Mouse (Mus musculus) Patski (cell line): ENCODE measurements around the gene Zfp867. TPM values are rescaled to one million over a fixed set of nuclear protein-coding genes. Genes with fewer than 3 reads are reported as not detected.

ENCODE experiments used
- ATAC-seq: fragments of 100-300 bp; one replicate; pipeline ENCODE4 v1.8.0; 2021
- CTCF ChIA-PET: fragments of 350-600 bp; sonication (Branson Sonifier 250); formaldehyde crosslinking; loops from one replicate; lab custom pipeline; 2022; ENCODE audit warnings: inconsistent platforms; lab: Charles Lee
- POLR2A ChIA-PET: fragments of 350-600 bp; sonication (Branson Sonifier 250); formaldehyde crosslinking; loops from one replicate; lab custom pipeline; 2022; ENCODE audit warnings: antibody characterized with exemption, inconsistent platforms; lab: Charles Lee
- DNase-seq: peaks from one replicate; pipeline ENCODE4 v3.0.0-alpha.2; 2011; ENCODE audit warnings: low read depth, low spot score
- H3K27me3 ChIP-seq: fragments of 371-371 bp; one replicate; pipeline ENCODE4 v1.5.1; 2021
- CTCF ChIP-seq: fragments of 100-300 bp; IDR thresholded peaks from one replicate; pipeline ENCODE4 v1.5.1; 2021
- in situ Hi-C: fragments of 300-500 bp; cut with MboI; formaldehyde crosslinking; loops from 3 replicates; pipeline ENCODE4 v1.11.1; 2018; ENCODE audit warnings: low pct_unique_long_range_greater_than_20kb, mixed read lengths
- polyA plus RNA-seq: library from polyadenylated mRNA; unstranded; gene quantifications from one replicate; pipeline ENCODE4 v1.2.3, GENCODE M21; 2021

Zfp867 gene
- polyA plus RNA-seq, 1 experiment from 2014 or later, result 8.0 TPM

DNA sequence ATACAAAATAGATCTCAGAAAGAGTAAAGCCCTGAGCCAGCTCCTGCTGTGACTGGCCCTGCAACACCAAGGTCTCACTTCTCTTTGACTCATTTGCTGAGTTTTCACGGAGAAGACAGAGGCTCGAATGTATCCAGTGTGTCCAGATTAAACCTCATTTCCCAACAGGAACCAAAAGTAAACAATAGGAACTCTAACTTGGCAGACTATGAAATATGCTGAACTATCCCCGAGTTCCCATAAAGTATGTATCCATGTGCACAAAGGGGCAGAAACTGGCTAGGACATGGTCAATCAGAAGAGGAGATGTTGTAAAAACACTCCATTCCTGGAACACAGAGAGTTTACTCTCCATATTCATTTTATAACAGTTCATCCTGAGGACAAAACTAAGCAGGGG lies 40.0 kb downstream of the Zfp867 start:
- no peak for DNase-seq
- no peak for TF ChIP-seq CTCF
- in situ Hi-C loops, result loop anchor here (5.0 kb wide), 1 partner anchor 50 kb away; no protein-coding TSS in a partner anchor
- ATAC-seq, result no peak
- H3K27me3 ChIP-seq, result no peaks in the 10 kb centered on the region
- ChIA-PET CTCF (interaction anchor here (1.0 kb wide), 1 partner anchor 9 kb away, joined by 3 read pairs; no protein-coding TSS in a partner anchor), POLR2A (no interaction called here)

DNA sequence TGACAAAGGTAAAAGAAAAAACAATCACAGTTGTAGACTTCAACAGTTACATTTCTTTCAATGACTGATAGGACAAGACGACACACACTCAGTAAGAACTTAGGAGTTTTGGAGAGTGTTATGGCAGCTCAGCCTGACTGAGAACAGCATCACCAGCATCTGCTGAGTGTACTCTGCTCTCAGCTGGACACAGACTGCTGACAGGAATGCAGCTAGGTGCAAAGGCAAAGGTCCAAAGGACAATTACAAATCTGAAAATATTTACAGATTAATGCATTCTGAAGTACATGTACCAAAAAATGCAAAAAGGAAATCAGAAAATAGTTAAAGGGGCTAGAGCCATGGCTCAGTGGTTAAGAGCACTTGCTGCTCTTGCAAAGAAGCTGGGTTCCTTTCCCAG lies 42.3 kb downstream of the Zfp867 start:
- ATAC-seq (no peak), DNase-seq (no peak)
- no peak for TF ChIP-seq CTCF
- in situ Hi-C loops, result loop anchor here (5.0 kb wide), 1 partner anchor 52 kb away; no protein-coding TSS in a partner anchor
- POLR2A ChIA-PET, result no interaction called here
- CTCF ChIA-PET, result no interaction called here
- no peaks in the 10 kb centered on the region for H3K27me3 ChIP-seq

DNA sequence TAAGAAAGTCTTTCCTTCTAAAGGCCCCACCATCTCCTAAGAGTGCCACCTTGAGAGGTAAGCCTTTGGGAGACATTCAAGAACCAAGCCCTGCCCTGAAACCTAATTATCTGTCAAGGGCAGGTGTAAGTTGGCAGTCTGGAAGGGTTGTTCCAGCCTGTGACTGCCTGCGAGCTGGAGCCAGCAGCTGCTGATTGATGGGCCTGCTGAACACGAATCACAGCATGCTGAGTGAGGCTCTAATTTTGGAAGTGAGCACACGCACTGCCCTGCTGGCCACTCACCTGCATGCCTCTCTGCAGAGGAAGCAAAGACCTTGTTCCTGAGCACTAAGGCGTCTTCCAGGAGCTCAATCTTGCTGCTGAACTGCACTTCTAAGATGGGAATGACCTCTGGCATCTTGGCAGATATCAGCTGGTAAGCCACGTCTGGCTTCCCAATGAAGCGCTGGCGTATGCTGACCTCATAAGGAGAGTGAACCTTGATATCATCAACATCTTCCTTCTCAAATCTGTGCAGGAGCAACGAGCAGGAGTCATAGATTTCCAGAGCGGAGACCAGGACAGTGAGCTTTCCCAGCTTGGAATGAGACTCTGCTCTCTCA lies 44.1 kb downstream of the Zfp867 start:
- CTCF ChIA-PET, result interaction anchor here (1.1 kb wide), 1 partner anchor 13 kb away, joined by 3 read pairs; no protein-coding TSS in a partner anchor
- no peak for TF ChIP-seq CTCF
- POLR2A ChIA-PET, result interaction anchor here (1.0 kb wide), 1 partner anchor 184 kb away, joined by 5 read pairs; no protein-coding TSS in a partner anchor
- in situ Hi-C loops, result no loop called here
- DNase-seq, result no peak
- no peak for ATAC-seq
- H3K27me3 ChIP-seq, result no peaks in the 10 kb centered on the region

DNA sequence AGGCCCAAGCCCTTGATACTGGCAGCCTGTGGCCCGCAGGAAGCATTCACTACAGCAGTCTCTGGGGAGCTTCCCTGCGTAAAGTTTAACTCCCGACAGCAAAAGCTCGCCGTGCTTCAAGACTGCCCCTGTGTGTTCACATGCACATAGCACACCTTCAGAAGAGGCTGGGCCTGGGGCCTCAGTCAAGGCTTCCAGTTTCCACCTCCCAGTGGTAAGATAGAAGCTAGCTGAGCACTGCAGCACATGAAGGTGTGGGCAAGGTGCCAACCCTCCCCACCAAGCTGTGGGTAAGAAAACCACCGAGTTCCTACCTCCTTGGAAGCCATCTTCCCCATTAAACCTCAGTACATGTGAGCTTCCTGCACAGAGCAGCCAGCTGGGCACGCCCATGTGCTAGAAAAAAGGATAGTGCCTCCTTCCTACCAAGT lies 46.6 kb downstream of the Zfp867 start:
- ChIA-PET POLR2A (interaction anchor here (1.1 to 1.4 kb wide), 2 partner anchors 113 to 117 kb away, joined by 4 to 5 read pairs; no protein-coding TSS in a partner anchor), CTCF (interaction anchor here (0.7 to 2.5 kb wide), 12 partner anchors 10 to 116 kb away, joined by 3 to 9 read pairs (median 3); no protein-coding TSS in a partner anchor)
- in situ Hi-C loops, result no loop called here
- no peak for ATAC-seq
- TF ChIP-seq CTCF, result peak; percentile 82
- H3K27me3 ChIP-seq, result no peaks in the 10 kb centered on the region
- DNase-seq, result no peak

DNA sequence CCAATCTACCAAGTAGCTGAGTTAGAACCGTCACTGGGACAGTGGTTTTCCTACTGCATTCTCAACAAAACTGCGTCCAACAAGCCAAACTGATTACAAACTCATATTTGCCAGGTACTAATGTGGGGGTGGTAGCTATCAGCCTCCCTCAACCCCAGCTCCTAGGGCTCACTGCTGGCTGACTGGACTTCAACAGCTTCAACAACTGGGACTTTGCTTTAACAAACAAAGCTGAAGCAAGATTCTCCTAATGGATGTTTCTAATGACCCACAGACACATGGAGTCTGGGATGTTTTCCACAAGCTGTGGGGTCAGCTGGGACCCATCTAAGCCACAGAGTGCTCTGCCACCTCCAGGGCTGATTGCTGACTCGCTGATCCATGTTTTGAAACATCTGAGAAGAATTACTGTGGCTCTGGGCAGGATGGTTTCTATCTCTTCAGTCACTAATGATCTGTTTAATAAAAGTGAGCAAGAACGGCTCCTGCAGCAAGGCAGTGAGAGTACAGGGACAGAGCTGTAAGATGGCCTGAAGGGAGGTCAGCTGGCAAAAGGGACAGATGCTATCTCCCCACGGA lies 49.2 kb downstream of the Zfp867 start:
- CTCF ChIA-PET, result interaction anchor here (1.0 to 1.7 kb wide), 3 partner anchors 9 to 120 kb away, joined by 3 to 5 read pairs (median 5); no protein-coding TSS in a partner anchor
- no peaks in the 10 kb centered on the region for H3K27me3 ChIP-seq
- POLR2A ChIA-PET, result no interaction called here
- in situ Hi-C loops, result loop anchor here (5.0 kb wide), 1 partner anchor 86 kb away; no protein-coding TSS in a partner anchor
- DNase-seq (no peak), ATAC-seq (no peak)
- no peak for TF ChIP-seq CTCF

DNA sequence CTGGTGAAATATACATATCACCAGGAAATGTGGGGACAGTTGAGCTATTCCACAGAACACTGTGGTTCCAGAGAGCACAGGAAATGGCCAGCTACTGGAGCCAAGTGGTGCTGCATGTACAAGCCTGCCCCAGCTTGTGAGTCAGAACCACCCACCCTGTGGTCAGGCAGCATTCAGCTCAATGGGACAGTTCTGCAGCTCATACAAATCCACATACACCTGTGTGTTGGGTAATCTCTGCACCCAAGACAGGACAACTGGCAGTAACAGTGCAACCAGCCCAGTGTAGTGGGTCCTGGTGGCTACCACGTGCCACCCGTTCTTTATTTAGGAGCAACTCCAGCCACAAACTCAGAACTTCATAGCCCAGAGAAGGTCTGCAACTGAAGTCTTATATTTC lies 50.3 kb downstream of the Zfp867 start:
- H3K27me3 ChIP-seq, result no peaks in the 10 kb centered on the region
- POLR2A ChIA-PET, result no interaction called here
- ATAC-seq, result no peak
- no peak for TF ChIP-seq CTCF
- no peak for DNase-seq
- in situ Hi-C loops, result loop anchor here (5.0 kb wide), 1 partner anchor 85 kb away; no protein-coding TSS in a partner anchor
- CTCF ChIA-PET, result interaction anchor here (1.7 kb wide), 1 partner anchor 9 kb away, joined by 5 read pairs; no protein-coding TSS in a partner anchor

DNA sequence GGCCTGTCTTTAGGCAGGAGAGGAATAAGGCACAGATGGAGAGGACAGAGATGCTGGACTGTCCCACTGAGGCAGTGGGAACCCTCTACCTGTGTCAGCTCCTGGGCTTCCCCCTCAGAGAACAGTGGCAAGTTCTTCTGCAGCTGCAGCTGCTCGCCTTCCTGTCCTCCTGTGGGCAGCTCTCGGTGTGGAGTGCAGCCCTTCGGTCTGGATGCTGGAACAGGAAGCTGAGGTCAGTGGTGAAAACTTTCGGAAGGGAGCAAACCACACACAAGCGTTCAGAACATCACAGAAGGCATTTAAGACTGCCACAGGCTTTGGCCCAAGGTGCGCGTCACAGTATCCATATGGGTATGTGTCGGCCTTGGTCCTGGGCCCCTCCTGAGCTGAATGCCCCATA lies 50.8 kb downstream of the Zfp867 start:
- POLR2A ChIA-PET, result no interaction called here
- CTCF ChIA-PET, result no interaction called here
- in situ Hi-C loops, result loop anchor here (5.0 kb wide), 1 partner anchor 84 kb away; no protein-coding TSS in a partner anchor
- no peak for TF ChIP-seq CTCF
- ATAC-seq (no peak), DNase-seq (no peak)
- no peaks in the 10 kb centered on the region for H3K27me3 ChIP-seq

DNA sequence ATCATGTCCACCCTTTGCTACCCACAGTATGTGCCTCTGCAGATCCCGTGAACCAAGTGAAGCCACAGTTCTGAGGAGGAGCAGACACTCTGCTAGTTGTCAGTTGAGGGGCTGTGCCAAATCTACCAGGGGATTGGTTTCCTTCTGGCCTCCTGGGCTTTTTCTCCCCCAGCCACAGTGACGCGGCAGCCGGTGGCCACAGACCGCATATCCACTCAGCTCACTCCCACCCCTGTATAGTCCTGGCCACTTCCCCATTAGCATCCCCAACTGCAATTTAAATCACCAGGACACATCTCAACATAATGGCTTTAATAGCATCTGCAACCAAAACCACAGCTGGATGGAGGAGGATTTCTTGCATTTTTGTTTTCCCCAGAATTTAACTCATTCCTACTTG lies 53.6 kb downstream of the Zfp867 start:
- no peak for TF ChIP-seq CTCF
- POLR2A ChIA-PET, result interaction anchor here (0.9 kb wide), 1 partner anchor 15 kb away, joined by 3 read pairs; no protein-coding TSS in a partner anchor
- in situ Hi-C loops, result no loop called here
- CTCF ChIA-PET, result interaction anchor here (0.7 to 1.4 kb wide), 3 partner anchors 12 to 104 kb away, joined by 3 read pairs; no protein-coding TSS in a partner anchor
- DNase-seq, result no peak
- ATAC-seq, result peak; percentile 13
- H3K27me3 ChIP-seq, result no peaks in the 10 kb centered on the region

DNA sequence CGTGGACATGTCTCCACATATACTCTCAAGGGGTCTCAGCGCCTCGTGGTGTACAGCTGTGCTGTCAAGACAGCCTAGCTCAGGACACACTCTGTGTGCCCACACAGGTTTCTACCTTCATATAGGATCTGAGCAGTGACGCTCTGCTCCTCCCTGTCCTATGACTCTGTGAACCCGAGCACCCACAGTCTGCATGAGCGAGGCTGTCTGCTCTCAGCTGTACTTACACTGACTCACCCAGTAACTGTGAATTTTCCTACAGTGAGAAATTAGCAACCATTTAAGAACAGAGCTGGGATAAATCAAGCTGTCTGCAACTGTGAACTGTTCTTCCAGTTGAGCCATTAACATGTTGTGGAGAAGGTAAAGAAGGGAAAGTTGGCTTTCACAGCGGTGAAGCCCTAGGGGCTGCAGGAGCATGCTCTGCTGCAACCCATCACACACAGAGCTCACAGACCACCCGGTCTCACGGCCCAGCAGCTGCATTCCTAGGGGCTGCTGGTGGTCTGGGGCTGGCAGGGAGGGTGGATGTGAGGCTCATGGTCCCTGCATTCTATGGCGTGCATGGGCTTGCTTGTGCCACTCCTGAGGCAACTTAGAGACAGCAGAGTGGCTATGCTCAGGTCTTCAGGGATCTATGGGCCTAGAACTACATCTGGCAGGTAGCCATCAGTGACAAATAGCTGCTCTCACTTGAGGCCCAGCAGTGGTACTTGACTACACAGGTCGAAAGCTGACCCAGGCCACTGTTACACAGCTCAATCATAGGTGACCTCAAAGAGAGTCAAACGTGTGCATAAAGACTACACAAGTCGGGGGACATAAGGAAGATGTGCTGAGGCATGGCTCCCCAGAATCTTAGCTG lies 59.0 kb downstream of the Zfp867 start:
- no peak for TF ChIP-seq CTCF
- ChIA-PET CTCF (interaction anchor here (1.0 to 1.7 kb wide), 3 partner anchors 10 to 105 kb away, joined by 3 to 5 read pairs (median 3); no protein-coding TSS in a partner anchor), POLR2A (no interaction called here)
- no peaks in the 10 kb centered on the region for H3K27me3 ChIP-seq
- peak; percentile 42 for ATAC-seq
- in situ Hi-C loops, result no loop called here
- no peak for DNase-seq

DNA sequence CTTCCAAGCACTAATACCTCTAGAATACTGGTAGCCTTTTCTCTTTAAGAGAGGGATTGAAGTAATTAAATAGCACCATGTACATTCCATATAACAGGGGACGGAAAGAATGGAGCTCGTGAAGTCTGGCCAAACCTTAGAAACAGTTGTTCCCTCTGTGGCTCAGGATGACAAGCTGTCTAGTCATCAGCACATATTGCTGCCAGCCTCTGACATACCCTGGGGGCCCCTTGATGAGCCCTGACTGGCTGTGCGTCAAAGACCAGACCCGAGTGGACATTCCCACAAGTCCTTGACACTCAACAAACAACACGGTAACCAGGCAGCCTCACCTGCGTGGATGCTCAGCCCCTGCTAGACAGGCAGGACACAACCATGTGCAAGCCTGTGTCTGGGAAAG lies 60.2 kb downstream of the Zfp867 start:
- DNase-seq, result no peak
- in situ Hi-C loops, result no loop called here
- ChIA-PET POLR2A (interaction anchor here (0.8 kb wide), 1 partner anchor 37 kb away, joined by 3 read pairs; no protein-coding TSS in a partner anchor), CTCF (interaction anchor here (1.0 to 1.2 kb wide), 2 partner anchors 14 to 99 kb away, joined by 3 read pairs; no protein-coding TSS in a partner anchor)
- no peaks in the 10 kb centered on the region for H3K27me3 ChIP-seq
- TF ChIP-seq CTCF, result no peak
- ATAC-seq, result no peak

Other genes with a start within 250 kb of the Zfp867 start
- gene Arf1, start 244.2 kb downstream of the Zfp867 start, polyA plus RNA-seq, result 522 TPM
- gene Wnt3a, start 181.7 kb downstream of the Zfp867 start, polyA plus RNA-seq, result not detected
- 7.5 TPM for gene Wnt9a, start 165.5 kb downstream of the Zfp867 start, polyA plus RNA-seq
- gene Prss38, start 96.8 kb downstream of the Zfp867 start, polyA plus RNA-seq, result not detected
- gene Jmjd4, start 22.4 kb downstream of the Zfp867 start, polyA plus RNA-seq, result 13.8 TPM
- 142 TPM for gene Snap47, start 21.3 kb downstream of the Zfp867 start, polyA plus RNA-seq
- 32.4 TPM for gene Zkscan17, start 54.3 kb upstream of the Zfp867 start, polyA plus RNA-seq
- 0.03 TPM for gene Nlrp3, start 69.1 kb upstream of the Zfp867 start, polyA plus RNA-seq
- not detected for gene Olfr222, start 103.8 kb upstream of the Zfp867 start, polyA plus RNA-seq
- not detected for gene Olfr223, start 120.8 kb upstream of the Zfp867 start, polyA plus RNA-seq
- 353 TPM for gene Mprip, start 188.8 kb upstream of the Zfp867 start, polyA plus RNA-seq